Mouse (Mus musculus) liver, embryonic 14.5 days (tissue): Measurements from ENCODE around the gene G430095P16Rik. TPM values are rescaled to one million over a fixed set of nuclear protein-coding genes. Genes with fewer than 3 reads are reported as not detected.

Source experiments
- ATAC-seq: fragments of 200-750 bp; cut with Nextera tagmentation; 2 replicates; pipeline ENCODE4 v1.8.0; 2017; ENCODE audit warnings: moderate number of reproducible peaks, mild to moderate bottlenecking, moderate library complexity; ENCODE audit not compliant: insufficient read depth
- DNase-seq, 3 experiments: peaks; one replicate each; pipeline ENCODE4 v3.0.0-alpha.2; 2012 to 2013; ENCODE audit warnings: low read depth in 3 of 3, low spot score in 3 of 3
- H3K27ac ChIP-seq: fragments of 300-500 bp; sonication (generic); 2 replicates; pipeline ENCODE4 v1.5.1; 2014; ENCODE audit warnings: moderate library complexity, mild to moderate bottlenecking, control low read depth, inconsistent platforms
- H3K27me3 ChIP-seq: fragments of 300-500 bp; sonication (generic); 2 replicates; pipeline ENCODE4 v1.6.1; 2014; ENCODE audit warnings: mild to moderate bottlenecking, low read length, moderate library complexity; ENCODE audit not compliant: control insufficient read depth, insufficient read depth
- H3K36me3 ChIP-seq: fragments of 300-500 bp; sonication (generic); replicated peaks from 2 replicates; pipeline ENCODE4 v1.6.1; 2014; ENCODE audit warnings: low read depth; ENCODE audit not compliant: control insufficient read depth, insufficient read depth
- H3K4me1 ChIP-seq, 2 experiments: fragments of 200-500 bp in 1 of 2; fragments of 300-500 bp in 1 of 2; sonication (generic) in 1 of 2; replicated peaks; 2 replicates each; pipeline ENCODE4 v1.6.1; 2012 to 2014; ENCODE audit warnings: antibody characterized with exemption in 1 of 2, inconsistent platforms in 1 of 2, low read length in 1 of 2; ENCODE audit not compliant: control insufficient read depth in 2 of 2, insufficient read depth in 2 of 2
- H3K4me2 ChIP-seq: fragments of 300-500 bp; sonication (generic); 2 replicates; pipeline ENCODE4 v1.6.1; 2014; ENCODE audit warnings: low read depth, mild to moderate bottlenecking, control low read depth, moderate library complexity
- H3K4me3 ChIP-seq, 2 experiments: fragments of 200-500 bp in 1 of 2; fragments of 300-500 bp in 1 of 2; sonication (generic) in 1 of 2; 2 replicates each; pipeline ENCODE4 v1.5.1; 2012 to 2014; ENCODE audit warnings: low read depth in 2 of 2, low read length in 2 of 2, mild to moderate bottlenecking in 2 of 2, control low read depth in 1 of 2, inconsistent platforms in 1 of 2, moderate library complexity in 1 of 2; ENCODE audit not compliant: insufficient read depth in 1 of 2
- H3K9ac ChIP-seq: fragments of 300-500 bp; sonication (generic); replicated peaks from 2 replicates; pipeline ENCODE4 v1.6.1; 2014; ENCODE audit warnings: mild to moderate bottlenecking, control low read depth, moderate library complexity
- H3K9me3 ChIP-seq: fragments of 300-500 bp; sonication (generic); 2 replicates; pipeline ENCODE4 v1.6.1; 2016; ENCODE audit warnings: low read length, mixed read lengths; ENCODE audit not compliant: control insufficient read depth
- CTCF ChIP-seq: IDR thresholded peaks from 2 replicates; pipeline ENCODE4 v1.5.1; 2016; ENCODE audit warnings: antibody characterized with exemption, low read depth, control low read depth
- EP300 ChIP-seq: IDR thresholded peaks from 2 replicates; pipeline ENCODE4 v1.6.1; 2016; ENCODE audit warnings: antibody characterized with exemption, low read depth
- WGBS: fragments of 180-500 bp; shearing (Covaris S2); extraction: QIAGEN DNeasy Blood & Tissue Kit; methylation state at CpG from one replicate; pipeline ENCODE4 v1.1.7; 2014; ENCODE audit not compliant: insufficient replicate concordance; 5-methylcytosine and 5-hydroxymethylcytosine counted together
- polyA plus RNA-seq, 2 experiments: library from polyadenylated mRNA; depleted of rRNA in 1 of 2; stranded (reverse) in 1 of 2; unstranded in 1 of 2; fragments of >200 nt; fragmentation: Nextera tagmentation in 1 of 2; extraction: Ambion mirVana in 1 of 2; gene quantifications; 2 replicates each; pipeline versions ENCODE4 v1.2.1 to v1.2.3; 2012 to 2014

The G430095P16Rik gene
- polyA plus RNA-seq, 2 experiments = 10.3 to 11.9 TPM

- Histone ChIP-seq H3K36me3 (peaks cover 18% of the 10 kb centered on the region), H3K4me1 (peaks cover 9 to 12% of the 10 kb centered on the region in 2 experiments), H3K4me2 (no peak overlapping the region), H3K27ac (no peak overlapping the region), H3K9me3 (no peaks in the 10 kb centered on the region), H3K27me3 (no peaks in the 10 kb centered on the region), H3K9ac (no peak overlapping the region), H3K4me3 (no peak overlapping the region)
- ATAC-seq = no peak
- TF ChIP-seq CTCF = no peak
- no peak for TF ChIP-seq EP300
- DNase-seq = no peak
- WGBS = 72% methylated on average over 4 of the region's 4 CpGs
These were observed 29.5 kb upstream of the G430095P16Rik start for GRCm38 (mm10) chr8:84693332-84693731.

- no peak overlapping the region for H3K9ac ChIP-seq
- no peak overlapping the region for H3K4me2 ChIP-seq
- no peak overlapping the region for H3K27ac ChIP-seq
- H3K4me3 ChIP-seq = no peak overlapping the region
- no peaks in the 10 kb centered on the region for H3K27me3 ChIP-seq
- peaks cover 21% of the 10 kb centered on the region for H3K36me3 ChIP-seq
- no peaks in the 10 kb centered on the region for H3K9me3 ChIP-seq
- TF ChIP-seq EP300 (no peak), CTCF (no peak)
- peaks cover 10 to 11% of the 10 kb centered on the region in 2 experiments for H3K4me1 ChIP-seq
- 75% methylated on average over 6 of the region's 6 CpGs for WGBS
- DNase-seq (no peak), ATAC-seq (no peak)
These were observed 27.7 kb upstream of the G430095P16Rik start for GRCm38 (mm10) chr8:84695140-84695539.

DNA sequence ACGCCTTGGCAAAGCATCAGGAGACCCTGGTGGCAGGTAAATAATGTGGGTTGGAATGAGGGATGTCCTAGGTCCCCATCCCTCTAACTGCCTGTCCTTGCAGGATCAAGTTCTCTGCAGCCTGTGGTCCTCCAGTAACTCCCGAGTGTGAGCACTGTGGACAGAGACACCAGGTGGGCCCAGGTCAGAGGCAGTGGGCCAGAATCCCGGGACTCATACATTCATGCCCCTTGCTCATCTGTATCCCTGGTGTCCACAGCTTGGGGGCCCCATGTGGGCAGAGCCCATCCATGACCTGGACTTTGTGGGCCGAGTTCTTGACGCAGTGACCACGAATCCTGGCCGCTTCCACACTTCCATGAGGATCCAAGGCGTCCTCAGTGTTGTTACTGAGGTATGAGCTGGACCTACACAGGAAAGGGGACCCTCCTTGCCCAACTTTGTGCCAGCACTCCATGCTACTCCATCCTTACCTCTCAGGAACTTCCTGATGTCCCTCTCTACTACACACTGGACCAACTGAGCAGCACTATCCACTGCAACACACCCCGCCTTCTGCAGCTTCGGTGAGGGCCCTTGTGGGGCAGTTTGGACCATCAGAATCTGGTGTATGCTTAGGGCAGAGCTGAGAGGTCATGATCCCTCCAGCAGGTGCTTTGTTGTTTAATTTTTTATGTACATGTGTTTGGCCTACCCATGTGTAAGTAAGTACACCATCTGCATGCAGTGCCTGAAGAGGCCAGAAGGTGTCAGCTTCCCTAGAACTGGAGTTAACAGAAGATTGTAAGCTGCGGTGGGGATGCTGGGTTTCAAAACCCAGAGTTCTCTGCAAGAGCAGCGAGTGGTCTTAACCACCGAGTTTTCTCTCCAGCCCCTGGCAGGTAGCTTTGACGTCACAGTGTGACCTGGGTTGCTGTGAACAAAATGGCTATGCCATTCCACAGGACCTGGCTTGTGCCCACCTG lies 25.4 kb upstream of the G430095P16Rik start:
- peaks cover 18% of the 10 kb centered on the region for H3K36me3 ChIP-seq
- no peak overlapping the region for H3K9ac ChIP-seq
- no peaks in the 10 kb centered on the region for H3K9me3 ChIP-seq
- no peaks in the 10 kb centered on the region for H3K27me3 ChIP-seq
- H3K4me3 ChIP-seq = no peak overlapping the region
- peak; percentile 80 for TF ChIP-seq CTCF
- no peak for TF ChIP-seq EP300
- no peak overlapping the region for H3K27ac ChIP-seq
- peaks cover 17 to 18% of the 10 kb centered on the region in 2 experiments for H3K4me1 ChIP-seq
- H3K4me2 ChIP-seq = no peak overlapping the region
- ATAC-seq = no peak
- 73% methylated on average over 14 of the region's 14 CpGs for WGBS
- peak in 1 of 3 experiments; percentile 52 for DNase-seq

GRCm38 (mm10) chr8:84698288-84698687 lies 24.5 kb upstream of the G430095P16Rik start:
- 78% methylated on average over 5 of the region's 5 CpGs for WGBS
- peaks cover 22% of the 10 kb centered on the region for H3K36me3 ChIP-seq
- no peak overlapping the region for H3K4me2 ChIP-seq

DNA sequence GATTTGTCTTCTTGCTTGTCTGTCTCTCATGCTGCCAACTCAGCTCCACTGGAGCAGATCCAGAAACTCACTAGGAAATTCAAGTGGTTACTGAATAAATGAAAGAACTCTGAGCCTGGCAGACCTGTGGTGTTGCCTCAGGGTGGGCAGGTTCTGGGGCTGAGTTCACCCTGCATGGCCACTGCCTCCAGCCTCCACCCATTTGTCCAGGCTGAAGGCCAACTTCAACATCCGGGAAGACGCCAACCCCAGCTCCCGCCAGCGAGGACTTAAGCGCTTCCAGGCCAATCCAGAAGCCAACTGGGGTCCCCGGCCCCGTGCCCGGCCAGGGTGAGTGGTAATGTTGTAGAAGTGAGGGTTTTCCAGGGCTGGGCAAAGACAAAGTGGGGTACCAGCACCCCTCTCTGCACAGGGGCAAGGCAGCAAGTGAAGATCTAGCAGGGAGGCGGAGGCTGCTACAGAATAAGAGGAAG lies 23.8 kb upstream of the G430095P16Rik start:
- peaks cover 27% of the 10 kb centered on the region for H3K36me3 ChIP-seq

More at GRCm38 (mm10) chr8:84698288-84698687, 24.5 kb upstream of the G430095P16Rik start:
- Histone ChIP-seq H3K9me3 (no peaks in the 10 kb centered on the region), H3K4me1 (peaks cover 17 to 18% of the 10 kb centered on the region in 2 experiments), H3K27ac (no peak overlapping the region), H3K9ac (no peak overlapping the region), H3K4me3 (no peak overlapping the region), H3K27me3 (no peaks in the 10 kb centered on the region)
- TF ChIP-seq CTCF = no peak
- TF ChIP-seq EP300 = no peak
- DNase-seq (no peak), ATAC-seq (no peak)

More for the DNA sequence above, 23.8 kb upstream of the G430095P16Rik start:
- Histone ChIP-seq H3K4me3 (no peak overlapping the region), H3K9me3 (no peaks in the 10 kb centered on the region), H3K4me1 (peaks cover 17 to 18% of the 10 kb centered on the region in 2 experiments), H3K4me2 (no peak overlapping the region), H3K27me3 (no peaks in the 10 kb centered on the region), H3K9ac (no peak overlapping the region), H3K27ac (peak overlapping the region; percentile 98)
- no peak for TF ChIP-seq CTCF
- no peak for TF ChIP-seq EP300
- ATAC-seq (no peak), DNase-seq (no peak)
- WGBS = 86% methylated on average over 9 of the region's 9 CpGs
